Mouse (Mus musculus): ENCODE results near the gene Vmn2r25. TPM values are rescaled to one million over a fixed set of nuclear protein-coding genes. Genes with fewer than 3 reads are reported as not detected.
"Not testable (repeated sequence)": the region's sequence is repeated elsewhere in the genome, so short reads cannot be mapped to it uniquely, and the experiment has no call there.

Gene Vmn2r25
- polyA plus RNA-seq (2015; fragmentation: Nextera tagmentation; extraction: Ambion mirVana): not detected in 2 replicates

- H3K27ac ChIP-seq (ENCODE audit: low read length); H3K36me3 ChIP-seq (ENCODE audit: control insufficient read depth, insufficient read depth, low read length); ATAC-seq (ENCODE audit: insufficient read depth, low FRiP score); H3K9me3 ChIP-seq (replicated peaks; ENCODE audit: control insufficient read depth, low read length); H3K4me3 ChIP-seq (replicated peaks; ENCODE audit: low read length); H3K27me3 ChIP-seq (ENCODE audit: control insufficient read depth, insufficient read depth, low read length); H3K9ac ChIP-seq (ENCODE audit: low read length); H3K4me2 ChIP-seq (ENCODE audit: low read depth, low read length); H3K4me1 ChIP-seq (ENCODE audit: control insufficient read depth, insufficient read depth, low read length): not testable (repeated sequence)
- 40% methylated on average over 1 of the region's 2 CpGs for WGBS
Observed at GRCm38 (mm10) chr6:123853363-123853762, at the start of gene Vmn2r25. Gene Vmn2r25, minus strand, starts transcription at chr6:123853463.

GRCm38 (mm10) chr6:123819951-123820350 lies 33.3 kb downstream of the Vmn2r25 start:
- H3K9me3 ChIP-seq (replicated peaks; ENCODE audit: control insufficient read depth, low read length): no peaks in the 10 kb centered on the region
- 80% methylated on average over 8 of the region's 8 CpGs for WGBS
- H3K9ac ChIP-seq (ENCODE audit: low read length): no peak overlapping the region
- no peak overlapping the region for H3K4me3 ChIP-seq (replicated peaks; ENCODE audit: low read length)
- no peaks in the 10 kb centered on the region for H3K4me1 ChIP-seq (ENCODE audit: control insufficient read depth, insufficient read depth, low read length)
- H3K4me2 ChIP-seq (ENCODE audit: low read depth, low read length): no peak overlapping the region
- no peak for ATAC-seq (ENCODE audit: insufficient read depth, low FRiP score)
- H3K27me3 ChIP-seq (ENCODE audit: control insufficient read depth, insufficient read depth, low read length): no peaks in the 10 kb centered on the region
- H3K36me3 ChIP-seq (ENCODE audit: control insufficient read depth, insufficient read depth, low read length): no peaks in the 10 kb centered on the region
- H3K27ac ChIP-seq (ENCODE audit: low read length): no peak overlapping the region

GRCm38 (mm10) chr6:123810291-123810690 lies 43.0 kb downstream of the Vmn2r25 start:
- not testable (repeated sequence) for ATAC-seq (ENCODE audit: insufficient read depth, low FRiP score)

DNA sequence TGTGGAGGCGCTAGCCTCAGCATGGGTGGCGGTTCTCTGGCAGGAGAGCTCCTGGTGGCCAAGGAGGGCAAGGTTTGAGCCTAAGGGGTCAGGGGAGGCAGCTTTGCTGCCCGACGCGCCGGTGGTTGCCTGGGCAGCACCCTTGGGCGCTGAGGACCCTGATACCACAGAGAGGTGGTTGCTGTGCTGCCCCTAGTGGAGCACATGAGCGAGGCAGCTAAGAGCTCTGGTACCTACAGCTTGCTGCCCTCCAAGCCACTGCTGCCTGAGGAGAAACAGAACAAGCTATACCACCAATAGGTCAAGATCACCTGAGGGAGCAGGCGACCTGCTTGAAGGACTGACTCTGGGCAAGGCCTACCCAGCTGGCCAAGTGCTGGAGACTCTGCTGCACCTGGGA lies 59.5 kb downstream of the Vmn2r25 start:
- no peak for ATAC-seq (ENCODE audit: insufficient read depth, low FRiP score)
- no peaks in the 10 kb centered on the region for H3K9me3 ChIP-seq (replicated peaks; ENCODE audit: control insufficient read depth, low read length)
- no peak overlapping the region for H3K27ac ChIP-seq (ENCODE audit: low read length)
- 43% methylated on average over 9 of the region's 9 CpGs for WGBS
- H3K9ac ChIP-seq (ENCODE audit: low read length): no peak overlapping the region
- no peak overlapping the region for H3K4me3 ChIP-seq (replicated peaks; ENCODE audit: low read length)
- H3K4me2 ChIP-seq (ENCODE audit: low read depth, low read length): no peak overlapping the region
- no peaks in the 10 kb centered on the region for H3K27me3 ChIP-seq (ENCODE audit: control insufficient read depth, insufficient read depth, low read length)
- H3K36me3 ChIP-seq (ENCODE audit: control insufficient read depth, insufficient read depth, low read length): no peaks in the 10 kb centered on the region
- H3K4me1 ChIP-seq (ENCODE audit: control insufficient read depth, insufficient read depth, low read length): no peaks in the 10 kb centered on the region

More at GRCm38 (mm10) chr6:123810291-123810690, 43.0 kb downstream of the Vmn2r25 start:
- not testable (repeated sequence) for H3K36me3 ChIP-seq (ENCODE audit: control insufficient read depth, insufficient read depth, low read length); H3K27ac ChIP-seq (ENCODE audit: low read length); H3K27me3 ChIP-seq (ENCODE audit: control insufficient read depth, insufficient read depth, low read length); H3K9ac ChIP-seq (ENCODE audit: low read length); H3K4me1 ChIP-seq (ENCODE audit: control insufficient read depth, insufficient read depth, low read length); H3K4me3 ChIP-seq (replicated peaks; ENCODE audit: low read length); H3K9me3 ChIP-seq (replicated peaks; ENCODE audit: control insufficient read depth, low read length); H3K4me2 ChIP-seq (ENCODE audit: low read depth, low read length)

DNA sequence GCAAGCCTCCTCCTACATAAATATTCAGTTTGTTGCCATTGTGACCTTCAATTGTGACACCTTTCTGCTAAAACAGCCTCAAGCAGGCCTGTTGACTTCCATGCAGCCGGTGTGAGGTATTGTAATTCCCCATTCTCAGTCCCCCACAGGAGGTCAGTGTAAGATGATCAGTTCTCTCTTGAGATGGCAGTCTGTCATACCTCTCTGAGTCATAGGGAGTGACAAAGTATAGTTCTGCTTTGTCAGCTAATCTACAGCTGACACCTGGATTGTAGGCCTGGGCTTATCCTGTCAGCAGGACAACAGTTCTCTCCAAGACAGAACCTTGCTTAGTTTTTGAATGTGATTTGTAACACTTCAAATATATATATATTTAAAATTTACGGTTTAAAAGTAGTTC lies 68.4 kb downstream of the Vmn2r25 start:
- Histone ChIP-seq H3K36me3 (ENCODE audit: control insufficient read depth, insufficient read depth, low read length) (no peaks in the 10 kb centered on the region), H3K4me3 (replicated peaks; ENCODE audit: low read length) (no peak overlapping the region), H3K27me3 (ENCODE audit: control insufficient read depth, insufficient read depth, low read length) (no peaks in the 10 kb centered on the region), H3K4me1 (ENCODE audit: control insufficient read depth, insufficient read depth, low read length) (no peaks in the 10 kb centered on the region), H3K4me2 (ENCODE audit: low read depth, low read length) (no peak overlapping the region), H3K27ac (ENCODE audit: low read length) (no peak overlapping the region), H3K9ac (ENCODE audit: low read length) (no peak overlapping the region), H3K9me3 (replicated peaks; ENCODE audit: control insufficient read depth, low read length) (no peaks in the 10 kb centered on the region)
- ATAC-seq (ENCODE audit: insufficient read depth, low FRiP score): no peak
- 62% methylated on average over 2 of the region's 2 CpGs for WGBS

GRCm38 (mm10) chr6:123778579-123778978 lies 74.7 kb downstream of the Vmn2r25 start, which contains the start of gene Vmn2r24:
Gene Vmn2r24, plus strand, starts transcription at chr6:123778879.
- Histone ChIP-seq H3K9me3 (replicated peaks; ENCODE audit: control insufficient read depth, low read length) (no peaks in the 10 kb centered on the region), H3K4me3 (replicated peaks; ENCODE audit: low read length) (no peak within 1 kb of the TSS), H3K27me3 (ENCODE audit: control insufficient read depth, insufficient read depth, low read length) (no peaks in the 10 kb centered on the region), H3K4me2 (ENCODE audit: low read depth, low read length) (no peak within 1 kb of the TSS), H3K36me3 (ENCODE audit: control insufficient read depth, insufficient read depth, low read length) (no peaks in the 10 kb centered on the region), H3K27ac (ENCODE audit: low read length) (no peak within 1 kb of the TSS), H3K4me1 (ENCODE audit: control insufficient read depth, insufficient read depth, low read length) (no peaks in the 10 kb centered on the region), H3K9ac (ENCODE audit: low read length) (no peak within 1 kb of the TSS)
- no peak for ATAC-seq (ENCODE audit: insufficient read depth, low FRiP score)
- WGBS: 67% methylated on average over 1 of the region's 1 CpGs

Other genes starting within 250 kb of the Vmn2r25 start
- not detected in 2 replicates for gene Vmn2r22, start 202.7 kb downstream of the Vmn2r25 start, polyA plus RNA-seq (2015; fragmentation: Nextera tagmentation; extraction: Ambion mirVana)
- gene Vmn2r23, start 150.8 kb downstream of the Vmn2r25 start, polyA plus RNA-seq (2015; fragmentation: Nextera tagmentation; extraction: Ambion mirVana): not detected in 2 replicates
- gene Vmn2r24, start 74.6 kb downstream of the Vmn2r25 start, polyA plus RNA-seq (2015; fragmentation: Nextera tagmentation; extraction: Ambion mirVana): not detected in 2 replicates
- gene Vmn2r26, start 171.1 kb upstream of the Vmn2r25 start, polyA plus RNA-seq (2015; fragmentation: Nextera tagmentation; extraction: Ambion mirVana): not detected in 2 replicates